Mouse (Mus musculus) brain, embryonic 14.5 days (tissue): ENCODE data around the gene Ttf1.

Experiments used
- CTCF ChIP-seq: fragments of 200-500 bp; IDR thresholded peaks from 2 replicates; pipeline ENCODE4 v1.5.1; 2012; ENCODE audit warnings: inconsistent platforms, mild to moderate bottlenecking, moderate library complexity, borderline replicate concordance; ENCODE audit not compliant: insufficient read depth, insufficient read length; ENCODE audit errors: extremely low read depth
- POLR2A ChIP-seq: fragments of 200-500 bp; IDR thresholded peaks from 2 replicates; pipeline ENCODE4 v1.6.1; 2012; ENCODE audit warnings: mild to moderate bottlenecking, inconsistent platforms, borderline replicate concordance; ENCODE audit not compliant: poor library complexity, insufficient read depth, insufficient read length, severe bottlenecking; ENCODE audit errors: extremely low read depth

DNA sequence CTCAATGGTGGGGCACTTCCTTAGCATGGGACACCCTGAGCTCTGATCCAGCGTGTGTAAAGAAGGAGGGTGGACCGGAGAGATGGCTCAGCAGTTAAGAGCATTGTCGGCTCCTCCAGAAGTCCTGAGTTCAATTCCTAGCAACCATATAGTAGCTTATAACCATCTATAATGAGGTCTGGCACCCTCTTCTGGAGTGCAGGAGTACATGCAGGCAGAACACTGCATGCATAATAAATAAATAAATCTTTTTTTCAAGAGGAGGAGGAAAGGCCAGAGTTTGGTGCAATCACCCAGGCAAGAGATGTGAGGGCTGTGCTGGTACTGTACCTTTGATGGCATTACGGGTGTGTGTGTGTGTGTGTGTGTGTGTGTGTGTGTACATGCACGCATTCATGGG, 17.9 kb upstream of the Ttf1 start:
- no peak for TF ChIP-seq POLR2A
- no peak for TF ChIP-seq CTCF
